Mouse (Mus musculus): ENCODE results near the gene A930033H14Rik.

The A930033H14Rik gene

DNA sequence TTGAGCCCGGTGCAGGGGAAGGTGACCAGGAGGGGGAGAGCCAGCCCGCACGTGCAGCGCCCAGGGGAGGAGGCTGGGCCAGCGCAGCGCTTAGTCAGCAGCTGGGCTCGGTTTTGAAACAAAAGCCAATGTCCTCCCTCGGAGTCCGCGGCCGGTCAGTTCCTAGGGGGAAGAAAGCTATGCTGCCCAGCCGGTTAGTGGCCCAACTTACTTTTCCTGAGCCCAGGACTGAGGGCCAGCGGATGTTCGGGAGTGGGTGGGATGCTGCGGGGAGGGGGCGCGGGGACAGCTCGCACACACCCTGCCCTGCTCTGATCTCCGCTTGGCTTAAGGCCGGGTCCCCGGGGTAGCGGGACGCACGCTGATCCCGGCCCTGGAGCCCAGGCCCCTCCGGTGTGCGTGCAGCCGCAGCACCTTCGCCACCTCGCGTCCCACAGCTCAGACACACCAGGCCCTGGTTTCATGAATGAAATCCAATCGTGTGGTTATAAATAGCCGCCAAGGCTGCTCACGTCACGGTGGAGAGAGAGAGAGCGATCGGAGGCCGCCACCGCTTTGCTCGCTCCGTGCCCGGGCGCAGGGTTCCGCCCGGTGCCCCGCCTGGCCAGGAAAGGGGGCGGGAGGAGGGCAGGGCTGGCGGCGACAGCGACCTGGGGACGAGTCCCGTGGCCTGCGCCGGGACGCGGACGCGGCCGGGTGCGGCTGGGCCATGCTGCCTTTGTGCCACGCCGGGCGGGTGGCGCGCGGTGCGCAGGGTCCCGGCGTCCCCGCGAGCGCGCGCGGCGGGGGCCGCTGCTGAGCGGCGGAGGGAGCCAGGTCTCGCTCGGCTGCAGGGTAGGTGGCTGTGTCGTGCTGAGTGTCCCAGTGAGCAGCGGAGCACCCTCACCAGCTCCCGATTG lies at the start of gene A930033H14Rik:
Gene A930033H14Rik, minus strand, starts transcription at position 557 of the 899 bp plus-strand sequence.
- in situ Hi-C loops (cut with MboI) = no loop called here

DNA sequence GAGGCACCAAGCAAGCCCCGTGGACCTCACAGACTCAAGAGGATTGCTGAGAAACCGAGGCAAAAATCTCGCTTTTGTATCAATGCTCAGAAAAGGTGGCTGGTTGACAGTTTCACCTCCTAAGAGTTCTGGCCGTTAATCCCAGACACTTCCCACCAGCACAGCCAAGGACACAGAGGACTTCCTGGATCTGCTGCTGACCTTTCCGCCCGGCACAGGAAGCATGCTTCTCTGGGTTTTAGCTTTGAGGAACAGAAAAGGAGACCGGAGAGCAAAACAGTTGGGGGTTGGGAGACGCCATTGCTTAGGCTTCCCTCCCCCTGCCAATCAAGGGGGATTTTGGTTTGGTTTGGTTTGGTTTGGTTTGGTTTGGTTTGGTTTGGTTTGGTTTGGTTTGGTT lies 47.0 kb upstream of the A930033H14Rik start:
- in situ Hi-C loops (cut with MboI) = no loop called here

- in situ Hi-C loops (cut with MboI) = no loop called here
Measured at GRCm38 (mm10) chr10:69259161-69259560, 46.3 kb upstream of the A930033H14Rik start.

GRCm38 (mm10) chr10:69258588-69258987 lies 45.7 kb upstream of the A930033H14Rik start:
- in situ Hi-C loops (cut with MboI) = no loop called here

DNA sequence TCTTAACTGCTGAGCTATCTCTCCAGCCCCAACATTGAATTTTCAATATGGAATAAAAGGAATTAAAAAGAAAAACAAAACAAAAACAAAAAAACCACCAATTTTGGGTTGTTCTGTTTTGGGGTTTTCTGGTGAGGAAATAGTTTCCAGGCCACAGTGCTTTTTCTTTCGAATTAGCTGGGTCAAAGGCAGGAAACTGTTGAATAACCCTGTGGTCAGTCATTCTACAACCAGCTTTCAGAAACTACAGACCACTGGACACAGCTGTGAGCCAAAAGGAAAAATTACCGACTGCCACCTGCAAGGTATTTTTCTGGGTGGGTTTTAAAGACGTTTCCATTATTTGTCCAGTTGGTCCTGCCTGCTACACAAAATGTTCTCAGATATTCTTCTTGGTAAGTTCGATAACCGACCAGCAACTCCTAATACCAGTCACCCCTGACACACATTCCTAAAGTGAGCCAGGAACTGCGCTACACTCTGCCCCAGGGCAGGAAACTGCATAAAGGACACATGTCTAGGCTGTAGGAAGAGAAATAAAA lies 44.8 kb upstream of the A930033H14Rik start:
- in situ Hi-C loops (cut with MboI) = no loop called here

DNA sequence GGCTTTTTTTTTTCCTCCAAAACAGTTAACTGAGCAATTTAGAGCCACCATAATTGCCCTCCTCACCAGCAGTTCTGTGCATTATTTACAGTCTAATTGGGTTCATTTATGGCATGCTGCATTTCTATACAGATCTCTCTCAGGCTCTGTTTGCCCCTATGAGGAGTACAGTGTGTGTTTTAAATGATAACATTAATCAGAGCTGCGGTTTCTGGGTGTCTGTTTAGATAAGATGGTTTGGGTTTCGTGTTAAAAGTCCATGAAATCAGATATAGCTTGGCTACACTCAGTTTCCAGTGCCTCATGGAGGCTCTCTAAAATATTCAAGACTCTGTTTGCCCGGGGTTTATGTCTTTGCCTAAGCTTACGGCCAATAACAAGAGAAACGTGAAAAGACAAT lies 42.7 kb upstream of the A930033H14Rik start:
- in situ Hi-C loops (cut with MboI) = no loop called here

- in situ Hi-C loops (cut with MboI) = no loop called here
Measured at GRCm38 (mm10) chr10:69254390-69254847, 41.5 kb upstream of the A930033H14Rik start.

DNA sequence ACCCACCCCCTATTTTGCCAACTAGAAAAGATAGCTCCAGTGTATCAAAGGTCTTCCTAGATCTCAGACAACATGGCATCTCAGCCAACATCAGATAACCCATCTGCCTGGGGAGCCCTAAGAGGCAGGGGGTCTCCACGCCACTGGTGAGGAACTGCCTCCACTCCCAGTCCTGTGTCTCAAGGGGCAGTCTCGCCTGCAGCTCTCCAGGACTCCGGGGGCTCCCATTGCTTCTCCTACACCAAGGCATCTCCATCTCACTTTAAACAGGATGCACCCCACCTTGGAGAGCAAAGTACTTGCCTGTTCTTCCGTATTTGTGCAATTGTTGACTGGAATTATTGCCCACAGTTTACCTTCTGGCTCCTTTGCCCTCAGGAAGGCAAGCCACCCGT lies 40.8 kb upstream of the A930033H14Rik start:
- in situ Hi-C loops (cut with MboI) = no loop called here

GRCm38 (mm10) chr10:69253075-69253685 lies 40.3 kb upstream of the A930033H14Rik start:
- in situ Hi-C loops (cut with MboI) = no loop called here

- in situ Hi-C loops (cut with MboI) = no loop called here
Measured at GRCm38 (mm10) chr10:69252112-69253074, 39.5 kb upstream of the A930033H14Rik start.

GRCm38 (mm10) chr10:69251254-69251653 lies 38.4 kb upstream of the A930033H14Rik start:
- in situ Hi-C loops (cut with MboI) = no loop called here

GRCm38 (mm10) chr10:69248261-69249160 lies 35.6 kb upstream of the A930033H14Rik start:
- in situ Hi-C loops (cut with MboI) = no loop called here

GRCm38 (mm10) chr10:69247311-69248033 lies 34.6 kb upstream of the A930033H14Rik start:
- in situ Hi-C loops (cut with MboI) = no loop called here

DNA sequence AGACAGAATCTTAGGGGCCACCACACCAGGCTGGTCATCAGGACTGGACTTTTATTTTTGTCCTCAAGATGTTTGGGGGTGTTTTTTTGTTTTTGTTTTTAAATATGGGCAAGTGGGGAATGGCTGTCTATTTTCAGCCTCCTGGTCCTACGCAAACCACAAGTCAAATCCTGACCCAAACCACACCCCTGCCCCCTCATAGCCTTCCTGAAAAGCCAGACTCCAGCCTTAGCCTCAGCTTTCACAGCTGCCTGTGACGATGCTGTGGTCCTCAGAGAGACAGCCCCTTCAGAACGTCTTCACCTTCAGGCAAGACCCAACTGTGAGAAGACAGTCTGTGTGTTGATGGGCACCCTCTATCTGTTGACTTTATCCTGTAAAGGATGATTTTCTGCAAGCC lies 33.9 kb upstream of the A930033H14Rik start:
- in situ Hi-C loops (cut with MboI) = no loop called here

DNA sequence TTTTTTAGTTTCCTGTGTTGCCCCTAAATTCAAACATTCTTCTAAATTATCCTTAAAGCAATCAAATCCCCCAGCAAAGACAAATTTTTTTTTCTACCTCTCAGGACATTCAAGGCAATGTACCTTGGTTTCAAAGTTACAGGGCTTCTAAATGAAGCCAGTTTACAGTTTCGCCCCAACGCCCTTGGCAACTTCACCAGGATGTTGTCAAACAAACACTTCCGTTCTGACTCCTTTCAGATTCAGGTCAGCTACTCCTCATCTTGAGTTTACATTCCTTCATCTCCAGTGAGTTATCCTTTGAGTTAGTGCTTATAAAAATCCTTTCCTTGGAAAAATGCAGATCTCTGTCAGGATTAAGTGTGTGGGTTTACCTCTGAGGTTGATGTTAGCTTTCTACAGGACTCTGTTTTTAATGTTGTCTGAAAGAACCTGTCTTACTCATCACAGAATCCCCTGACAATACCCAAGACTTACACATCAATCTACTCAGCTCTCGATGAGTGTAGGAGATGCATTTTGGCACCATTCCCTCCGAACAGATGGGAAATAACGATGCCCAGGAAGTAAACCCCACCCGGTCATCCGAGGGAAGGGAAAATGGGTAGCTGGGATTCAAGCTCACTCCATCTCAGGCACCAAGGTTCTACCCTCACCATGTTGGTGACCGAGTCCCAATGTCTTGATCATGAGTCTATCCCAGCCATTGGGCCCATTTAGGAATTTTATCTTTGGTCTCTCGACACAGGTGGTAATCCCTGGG lies 33.2 kb upstream of the A930033H14Rik start:
- in situ Hi-C loops (cut with MboI) = no loop called here

DNA sequence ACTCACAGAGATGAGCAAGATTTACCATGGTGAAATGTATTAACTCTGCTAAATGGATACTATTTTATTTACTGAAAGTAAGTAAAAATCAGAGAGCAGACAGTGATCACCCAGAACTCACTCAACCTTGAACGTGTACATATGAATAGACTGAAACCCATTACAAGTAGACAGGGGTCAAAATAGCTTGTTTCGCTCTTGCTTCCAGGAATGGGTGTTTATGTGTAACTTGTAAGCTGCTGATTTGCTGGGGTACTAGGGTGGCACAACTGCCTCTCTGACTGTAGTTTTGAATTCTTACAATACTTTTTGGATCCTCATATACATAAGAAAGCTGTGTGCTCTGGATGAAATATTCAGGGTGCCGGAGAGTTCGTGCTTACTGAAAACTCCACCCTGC lies 32.3 kb upstream of the A930033H14Rik start:
- in situ Hi-C loops (cut with MboI) = no loop called here

DNA sequence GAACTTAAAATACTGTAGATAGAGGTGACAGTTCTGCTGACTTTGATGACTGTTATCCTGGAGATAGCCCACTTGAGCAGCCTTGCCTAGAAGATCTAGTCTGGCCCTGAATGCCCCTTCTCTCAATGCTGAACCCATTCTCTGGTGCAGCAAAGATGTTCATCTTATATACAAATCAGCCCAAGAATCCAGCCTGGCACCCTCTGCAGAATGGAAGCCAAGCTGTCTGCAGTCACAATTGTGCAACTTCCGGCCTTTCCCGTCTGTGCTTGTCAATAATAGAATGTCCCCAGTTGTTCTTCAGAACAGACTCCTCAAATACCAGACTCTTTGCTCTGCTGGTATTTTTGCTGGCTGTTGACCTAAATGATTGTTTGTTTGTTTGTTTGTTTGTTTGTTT lies 27.6 kb upstream of the A930033H14Rik start:
- in situ Hi-C loops (cut with MboI) = no loop called here

GRCm38 (mm10) chr10:69238311-69238710 lies 25.4 kb upstream of the A930033H14Rik start:
- in situ Hi-C loops (cut with MboI) = no loop called here

- in situ Hi-C loops (cut with MboI) = no loop called here
Measured at GRCm38 (mm10) chr10:69237781-69238180, 24.9 kb upstream of the A930033H14Rik start.

All from mature B cell (primary cell).